Mouse (Mus musculus): ENCODE data around the gene Gpnmb. TPM values are rescaled to one million over a fixed set of nuclear protein-coding genes. Genes with fewer than 3 reads are reported as not detected.

Gene Gpnmb
- polyA plus RNA-seq, 1 experiment from 2014 or later: 1.4 TPM

- WGBS: 79% methylated on average over 6 of the region's 6 CpGs
- no peak overlapping the region for H3K4me2 ChIP-seq (ENCODE audit: low read depth)
- no peaks in the 10 kb centered on the region for H3K4me1 ChIP-seq (ENCODE audit: control insufficient read depth, insufficient read depth, low read length)
- no peaks in the 10 kb centered on the region for H3K27me3 ChIP-seq (ENCODE audit: control insufficient read depth, insufficient read depth, low read length)
- DNase-seq (ENCODE audit: low spot score): no peak
- H3K9me3 ChIP-seq (ENCODE audit: control insufficient read depth, low read length): no peaks in the 10 kb centered on the region
- H3K9ac ChIP-seq (ENCODE audit: low read length): no peak overlapping the region
- no peaks in the 10 kb centered on the region for H3K36me3 ChIP-seq (ENCODE audit: control insufficient read depth, insufficient read depth, low read length)
- no peak overlapping the region for H3K27ac ChIP-seq (ENCODE audit: low read depth, low read length)
- no peak for ATAC-seq (ENCODE audit: insufficient read depth, low FRiP score, low TSS enrichment)
- H3K4me3 ChIP-seq (ENCODE audit: low read depth, low read length): no peak overlapping the region
These were observed 10.2 kb downstream of the Gpnmb start for GRCm38 (mm10) chr6:49046502-49046901.

GRCm38 (mm10) chr6:49046976-49047375, 10.6 kb downstream of the Gpnmb start:
- H3K27me3 ChIP-seq (ENCODE audit: control insufficient read depth, insufficient read depth, low read length): no peaks in the 10 kb centered on the region
- no peaks in the 10 kb centered on the region for H3K36me3 ChIP-seq (ENCODE audit: control insufficient read depth, insufficient read depth, low read length)
- H3K4me1 ChIP-seq (ENCODE audit: control insufficient read depth, insufficient read depth, low read length): no peaks in the 10 kb centered on the region
- no peak for ATAC-seq (ENCODE audit: insufficient read depth, low FRiP score, low TSS enrichment)
- WGBS: 83% methylated on average over 8 of the region's 8 CpGs
- no peak overlapping the region for H3K4me2 ChIP-seq (ENCODE audit: low read depth)
- H3K4me3 ChIP-seq (ENCODE audit: low read depth, low read length): no peak overlapping the region
- no peak for DNase-seq (ENCODE audit: low spot score)
- no peaks in the 10 kb centered on the region for H3K9me3 ChIP-seq (ENCODE audit: control insufficient read depth, low read length)
- no peak overlapping the region for H3K27ac ChIP-seq (ENCODE audit: low read depth, low read length)
- H3K9ac ChIP-seq (ENCODE audit: low read length): no peak overlapping the region

- no peaks in the 10 kb centered on the region for H3K27me3 ChIP-seq (ENCODE audit: control insufficient read depth, insufficient read depth, low read length)
- H3K27ac ChIP-seq (ENCODE audit: low read depth, low read length): no peak overlapping the region
- 73% methylated on average over 10 of the region's 10 CpGs for WGBS
- no peak overlapping the region for H3K9ac ChIP-seq (ENCODE audit: low read length)
- DNase-seq (ENCODE audit: low spot score) (no peak), ATAC-seq (ENCODE audit: insufficient read depth, low FRiP score, low TSS enrichment) (no peak)
- H3K4me3 ChIP-seq (ENCODE audit: low read depth, low read length): no peak overlapping the region
- no peaks in the 10 kb centered on the region for H3K9me3 ChIP-seq (ENCODE audit: control insufficient read depth, low read length)
- no peaks in the 10 kb centered on the region for H3K4me1 ChIP-seq (ENCODE audit: control insufficient read depth, insufficient read depth, low read length)
- no peak overlapping the region for H3K4me2 ChIP-seq (ENCODE audit: low read depth)
- no peaks in the 10 kb centered on the region for H3K36me3 ChIP-seq (ENCODE audit: control insufficient read depth, insufficient read depth, low read length)
These were observed 11.5 kb downstream of the Gpnmb start for GRCm38 (mm10) chr6:49047848-49048247.

- Histone ChIP-seq H3K4me2 (ENCODE audit: low read depth) (no peak overlapping the region), H3K27ac (ENCODE audit: low read depth, low read length) (no peak overlapping the region), H3K36me3 (ENCODE audit: control insufficient read depth, insufficient read depth, low read length) (no peaks in the 10 kb centered on the region), H3K4me3 (ENCODE audit: low read depth, low read length) (no peak overlapping the region), H3K27me3 (ENCODE audit: control insufficient read depth, insufficient read depth, low read length) (no peaks in the 10 kb centered on the region), H3K4me1 (ENCODE audit: control insufficient read depth, insufficient read depth, low read length) (no peaks in the 10 kb centered on the region), H3K9me3 (ENCODE audit: control insufficient read depth, low read length) (no peaks in the 10 kb centered on the region), H3K9ac (ENCODE audit: low read length) (no peak overlapping the region)
- WGBS: 90% methylated on average over 10 of the region's 10 CpGs
- no peak for ATAC-seq (ENCODE audit: insufficient read depth, low FRiP score, low TSS enrichment)
- no peak for DNase-seq (ENCODE audit: low spot score)
These were observed 12.0 kb downstream of the Gpnmb start for GRCm38 (mm10) chr6:49048395-49048794.

- no peak overlapping the region for H3K4me2 ChIP-seq (ENCODE audit: low read depth)
- H3K36me3 ChIP-seq (ENCODE audit: control insufficient read depth, insufficient read depth, low read length): no peaks in the 10 kb centered on the region
- no peaks in the 10 kb centered on the region for H3K9me3 ChIP-seq (ENCODE audit: control insufficient read depth, low read length)
- ATAC-seq (ENCODE audit: insufficient read depth, low FRiP score, low TSS enrichment): no peak
- no peaks in the 10 kb centered on the region for H3K27me3 ChIP-seq (ENCODE audit: control insufficient read depth, insufficient read depth, low read length)
- DNase-seq (ENCODE audit: low spot score): no peak
- WGBS: 75% methylated on average over 11 of the region's 11 CpGs
- no peak overlapping the region for H3K4me3 ChIP-seq (ENCODE audit: low read depth, low read length)
- no peak overlapping the region for H3K27ac ChIP-seq (ENCODE audit: low read depth, low read length)
- H3K9ac ChIP-seq (ENCODE audit: low read length): no peak overlapping the region
- H3K4me1 ChIP-seq (ENCODE audit: control insufficient read depth, insufficient read depth, low read length): peaks cover 10% of the 10 kb centered on the region
These were observed 14.5 kb downstream of the Gpnmb start for GRCm38 (mm10) chr6:49050677-49051410.

- ATAC-seq (ENCODE audit: insufficient read depth, low FRiP score, low TSS enrichment) (no peak), DNase-seq (ENCODE audit: low spot score) (no peak)
- 82% methylated on average over 5 of the region's 5 CpGs for WGBS
- Histone ChIP-seq H3K9me3 (ENCODE audit: control insufficient read depth, low read length) (no peaks in the 10 kb centered on the region), H3K9ac (ENCODE audit: low read length) (no peak overlapping the region), H3K27ac (ENCODE audit: low read depth, low read length) (no peak overlapping the region), H3K27me3 (ENCODE audit: control insufficient read depth, insufficient read depth, low read length) (no peaks in the 10 kb centered on the region), H3K4me3 (ENCODE audit: low read depth, low read length) (no peak overlapping the region), H3K36me3 (ENCODE audit: control insufficient read depth, insufficient read depth, low read length) (no peaks in the 10 kb centered on the region), H3K4me2 (ENCODE audit: low read depth) (no peak overlapping the region), H3K4me1 (ENCODE audit: control insufficient read depth, insufficient read depth, low read length) (peaks cover 10% of the 10 kb centered on the region)
These were observed 15.8 kb downstream of the Gpnmb start for GRCm38 (mm10) chr6:49052191-49052590.

- no peaks in the 10 kb centered on the region for H3K9me3 ChIP-seq (ENCODE audit: control insufficient read depth, low read length)
- 0 out of 2 replicates have a peak, but pooled peaks have one; percentile 45 for ATAC-seq (ENCODE audit: insufficient read depth, low FRiP score, low TSS enrichment)
- no peaks in the 10 kb centered on the region for H3K27me3 ChIP-seq (ENCODE audit: control insufficient read depth, insufficient read depth, low read length)
- 0 out of 2 replicates have a peak overlapping the region, but pooled peaks have one; percentile 64 for H3K27ac ChIP-seq (ENCODE audit: low read depth, low read length)
- 0 out of 2 replicates have a peak overlapping the region, but pooled peaks have one; percentile 2 for H3K4me2 ChIP-seq (ENCODE audit: low read depth)
- DNase-seq (ENCODE audit: low spot score): peak; percentile 32
- 4% methylated on average over 7 of the region's 7 CpGs for WGBS
- no peaks in the 10 kb centered on the region for H3K36me3 ChIP-seq (ENCODE audit: control insufficient read depth, insufficient read depth, low read length)
- peak overlapping the region; percentile 11; the same call in 1 of the 2 replicates for H3K9ac ChIP-seq (ENCODE audit: low read length)
- no peak overlapping the region for H3K4me3 ChIP-seq (ENCODE audit: low read depth, low read length)
- peaks cover 10% of the 10 kb centered on the region for H3K4me1 ChIP-seq (ENCODE audit: control insufficient read depth, insufficient read depth, low read length)
These were observed 18.9 kb downstream of the Gpnmb start for GRCm38 (mm10) chr6:49055256-49055733.

- no peaks in the 10 kb centered on the region for H3K36me3 ChIP-seq (ENCODE audit: control insufficient read depth, insufficient read depth, low read length)
- no peaks in the 10 kb centered on the region for H3K9me3 ChIP-seq (ENCODE audit: control insufficient read depth, low read length)
- no peak overlapping the region for H3K4me2 ChIP-seq (ENCODE audit: low read depth)
- H3K9ac ChIP-seq (ENCODE audit: low read length): no peak overlapping the region
- H3K27me3 ChIP-seq (ENCODE audit: control insufficient read depth, insufficient read depth, low read length): no peaks in the 10 kb centered on the region
- no peak for DNase-seq (ENCODE audit: low spot score)
- no peak for ATAC-seq (ENCODE audit: insufficient read depth, low FRiP score, low TSS enrichment)
- no peak overlapping the region for H3K4me3 ChIP-seq (ENCODE audit: low read depth, low read length)
- H3K4me1 ChIP-seq (ENCODE audit: control insufficient read depth, insufficient read depth, low read length): peaks cover 10% of the 10 kb centered on the region
- no peak overlapping the region for H3K27ac ChIP-seq (ENCODE audit: low read depth, low read length)
- 62% methylated on average over 9 of the region's 9 CpGs for WGBS
These were observed 19.7 kb downstream of the Gpnmb start for GRCm38 (mm10) chr6:49056009-49056408.

Measured in neural tube, embryonic 11.5 days (tissue).